Mouse (Mus musculus) mouse embryonic stem cell (cell line): ENCODE measurements around the gene Nipa1.

ENCODE experiments used
- in situ Hi-C, 2 experiments: fragments of 300-500 bp; cut with MboI; formaldehyde crosslinking; loops; 1 replicate in 1 of 2; 3 replicates in 1 of 2; pipeline ENCODE4 v1.14.3; 2019 to 2020; ENCODE audit warnings: low sequenced_read_pairs in 2 of 2, low pct_unique_long_range_greater_than_20kb in 1 of 2, mixed read lengths in 1 of 2; ENCODE audit not compliant: unreplicated experiment in 1 of 2

Gene Nipa1

DNA sequence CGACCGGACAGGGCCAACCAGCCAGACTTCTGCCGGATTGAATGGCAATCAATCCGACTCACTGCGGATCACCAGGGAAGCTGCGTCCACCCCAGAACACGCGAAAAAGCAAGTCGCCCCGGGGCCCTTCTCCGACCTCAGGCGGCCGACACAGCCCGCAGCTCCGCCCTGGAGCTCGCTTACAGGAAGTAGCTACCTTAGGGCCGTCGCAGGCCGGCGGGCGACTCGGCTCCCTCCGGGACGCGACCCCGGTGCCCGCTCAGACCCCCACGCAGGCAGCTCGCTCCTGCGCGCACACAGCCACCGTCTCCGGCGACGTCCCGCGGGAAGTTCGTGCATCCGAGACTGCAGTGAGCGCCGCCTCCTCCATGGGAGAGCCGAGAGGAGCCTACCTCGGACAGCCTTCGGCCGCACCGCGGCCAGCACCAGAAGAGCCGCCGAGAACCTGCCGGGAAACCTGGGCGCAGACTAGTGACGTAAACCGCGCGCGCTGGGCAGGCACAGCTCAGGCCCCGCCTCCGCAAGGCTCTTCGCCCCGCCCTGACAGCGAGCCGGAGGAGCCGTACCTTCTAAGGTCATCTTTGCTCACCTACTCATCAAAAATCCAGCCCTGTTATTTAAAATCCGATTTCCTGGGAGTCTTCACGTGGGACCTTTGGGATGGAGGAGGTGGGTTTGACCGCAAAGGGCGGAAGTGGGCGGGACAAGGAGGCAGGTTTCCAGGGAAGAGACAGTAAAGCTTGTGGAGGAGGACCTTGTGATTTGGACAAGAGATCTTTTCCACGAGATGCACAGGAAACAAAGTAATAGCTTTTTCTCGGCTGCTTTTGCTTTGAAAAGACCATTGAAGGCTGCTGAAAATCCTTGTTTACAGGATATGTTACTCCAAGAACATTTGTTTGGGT, 57.5 kb downstream of the Nipa1 start, which contains the start of gene Nipa2:
Gene Nipa2, minus strand, starts transcription at position 473 of the 905 bp plus-strand sequence.
- in situ Hi-C loops, result no loop called here

GRCm38 (mm10) chr7:55960506-55960905, 59.2 kb downstream of the Nipa1 start:
- in situ Hi-C loops, result no loop called here

GRCm38 (mm10) chr7:55959801-55960200, 60.0 kb downstream of the Nipa1 start:
- in situ Hi-C loops, result no loop called here

DNA sequence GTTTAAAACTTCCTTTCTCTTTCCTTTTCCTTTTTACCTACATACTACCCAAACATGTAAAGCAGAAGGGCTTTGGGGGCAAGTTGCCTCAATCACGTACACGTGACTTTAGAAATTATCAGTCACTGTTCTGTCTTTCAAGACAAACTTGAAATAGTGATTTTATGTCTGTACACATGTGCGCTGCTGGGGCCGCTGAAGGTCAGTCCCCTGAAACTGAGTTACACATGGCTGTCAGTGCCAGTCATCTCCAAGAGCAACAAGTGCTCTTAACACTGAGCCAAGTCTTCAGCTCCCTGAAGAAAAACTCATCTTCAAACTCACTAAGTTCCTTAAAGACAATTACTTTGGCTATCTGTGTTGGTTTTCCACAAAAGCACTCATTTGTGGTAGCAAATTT, 61.8 kb downstream of the Nipa1 start:
- in situ Hi-C loops, result no loop called here

DNA sequence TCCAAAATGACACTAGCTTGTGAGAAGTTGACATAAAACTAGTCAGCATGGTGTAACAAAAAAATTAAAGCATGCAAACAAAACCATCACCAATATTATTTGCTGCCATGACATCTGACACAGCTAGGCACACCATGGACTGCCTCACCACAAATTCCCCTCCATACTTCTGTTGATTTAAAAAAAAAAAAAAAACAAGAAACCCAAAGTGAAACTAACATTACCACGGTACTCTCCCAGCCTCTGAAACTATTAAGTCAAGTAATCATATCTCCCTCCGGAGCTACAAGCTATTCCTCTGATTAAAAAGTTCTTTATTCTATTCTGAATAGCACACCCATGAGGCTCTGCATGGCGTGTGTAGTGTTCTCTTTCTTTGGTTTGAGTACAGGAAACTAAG, 62.6 kb downstream of the Nipa1 start:
- in situ Hi-C loops, result no loop called here

DNA sequence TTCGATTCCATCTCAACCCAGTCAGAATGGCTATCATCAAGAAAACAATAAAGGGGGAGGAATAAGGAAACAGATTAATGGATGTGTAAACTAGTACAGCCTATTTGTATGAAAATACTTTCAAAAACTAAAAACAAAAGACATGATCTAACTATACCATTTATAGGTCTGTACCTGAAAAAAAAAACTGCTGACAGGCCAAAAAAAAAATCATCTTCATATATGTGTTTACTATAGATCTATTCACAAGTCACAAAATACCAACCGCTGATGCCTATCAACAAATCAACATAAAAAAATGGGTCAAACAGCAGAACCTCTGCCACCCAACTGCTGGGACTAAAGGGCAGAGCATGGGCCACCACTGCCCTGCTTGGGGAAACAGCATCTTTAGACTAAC, 63.7 kb downstream of the Nipa1 start:
- in situ Hi-C loops, result no loop called here

GRCm38 (mm10) chr7:55938341-55938740, 81.4 kb downstream of the Nipa1 start:
- in situ Hi-C loops, result no loop called here

DNA sequence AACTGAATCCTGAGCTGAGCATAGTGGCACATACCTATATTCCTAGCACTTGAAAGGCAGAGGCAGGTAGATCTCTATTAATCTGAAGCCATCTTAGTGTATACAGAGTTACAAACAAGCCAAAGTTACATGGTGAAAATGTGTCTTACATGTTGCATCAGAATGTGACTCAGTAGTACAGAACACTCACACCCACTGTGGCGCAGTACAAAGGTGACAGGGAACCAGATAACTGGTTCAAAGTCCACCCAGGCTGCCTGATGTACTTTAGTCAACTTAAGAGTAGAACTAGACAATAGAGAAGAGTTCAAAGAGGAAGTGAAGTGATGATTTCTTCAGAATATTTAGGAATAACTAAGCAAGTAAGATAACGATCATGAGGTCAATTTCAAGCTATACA, 84.7 kb downstream of the Nipa1 start:
- in situ Hi-C loops, result no loop called here

DNA sequence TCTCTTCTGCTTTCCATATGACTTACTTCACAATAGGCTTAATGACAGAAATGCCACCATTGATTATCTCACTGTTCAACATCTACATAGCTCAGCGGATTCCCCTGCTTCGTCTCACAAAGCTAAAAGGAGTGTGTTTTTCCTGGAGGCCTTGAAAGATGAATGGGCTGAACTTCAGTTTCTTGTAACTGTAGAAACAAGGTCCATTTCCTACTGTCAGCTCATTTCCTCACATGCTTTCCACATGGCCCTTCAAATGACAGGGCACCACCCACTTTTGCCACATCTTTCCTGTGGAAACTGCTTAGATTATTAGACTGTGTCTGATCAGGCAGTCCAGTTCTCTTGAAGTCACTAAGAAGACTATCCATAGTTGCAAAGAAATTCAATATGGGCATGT, 91.1 kb downstream of the Nipa1 start:
- in situ Hi-C loops, result no loop called here
